Mouse (Mus musculus): ENCODE data around the gene Tnfrsf25. TPM values are rescaled to one million over a fixed set of nuclear protein-coding genes. Genes with fewer than 3 reads are reported as not detected.

Tnfrsf25 gene
- polyA plus RNA-seq, 1 experiment from 2014 or later: 0.97 TPM

- 81% methylated on average over 9 of the region's 9 CpGs for WGBS
- Histone ChIP-seq H3K4me2 (ENCODE audit: low read length) (no peak overlapping the region), H3K27ac (ENCODE audit: low read depth) (no peak overlapping the region), H3K36me3 (ENCODE audit: control insufficient read depth, insufficient read depth, low read length) (no peaks in the 10 kb centered on the region), H3K27me3 (replicated peaks; ENCODE audit: control insufficient read depth, insufficient read depth, low read length) (no peaks in the 10 kb centered on the region), H3K9ac (ENCODE audit: low read length) (no peak overlapping the region), H3K4me1 (replicated peaks; ENCODE audit: control insufficient read depth, insufficient read depth, low read length) (peaks cover 4% of the 10 kb centered on the region; the same call in 1 of the 2 replicates), H3K9me3 (ENCODE audit: control insufficient read depth, low read length) (no peaks in the 10 kb centered on the region), H3K4me3 (ENCODE audit: low read depth, low read length) (no peak overlapping the region)
- DNase-seq (ENCODE audit: low spot score) (no peak), ATAC-seq (replicated peaks; ENCODE audit: low FRiP score, low TSS enrichment, low read depth) (no peak)
Measured at GRCm38 (mm10) chr4:152074548-152074947, 41.2 kb upstream of the Tnfrsf25 start.

GRCm38 (mm10) chr4:152077191-152077590 is 38.5 kb upstream of the Tnfrsf25 start:
- 88% methylated on average over 9 of the region's 9 CpGs for WGBS
- DNase-seq (ENCODE audit: low spot score): no peak
- Histone ChIP-seq H3K27me3 (replicated peaks; ENCODE audit: control insufficient read depth, insufficient read depth, low read length) (no peaks in the 10 kb centered on the region), H3K27ac (ENCODE audit: low read depth) (no peak overlapping the region), H3K4me2 (ENCODE audit: low read length) (no peak overlapping the region), H3K36me3 (ENCODE audit: control insufficient read depth, insufficient read depth, low read length) (no peaks in the 10 kb centered on the region), H3K4me1 (replicated peaks; ENCODE audit: control insufficient read depth, insufficient read depth, low read length) (peaks cover 3% of the 10 kb centered on the region; the same call in 1 of the 2 replicates), H3K4me3 (ENCODE audit: low read depth, low read length) (no peak overlapping the region), H3K9ac (ENCODE audit: low read length) (no peak overlapping the region), H3K9me3 (ENCODE audit: control insufficient read depth, low read length) (no peaks in the 10 kb centered on the region)
- no peak for ATAC-seq (replicated peaks; ENCODE audit: low FRiP score, low TSS enrichment, low read depth)

- Histone ChIP-seq H3K9me3 (ENCODE audit: control insufficient read depth, low read length) (no peaks in the 10 kb centered on the region), H3K36me3 (ENCODE audit: control insufficient read depth, insufficient read depth, low read length) (no peaks in the 10 kb centered on the region), H3K9ac (ENCODE audit: low read length) (no peak overlapping the region), H3K4me1 (replicated peaks; ENCODE audit: control insufficient read depth, insufficient read depth, low read length) (no peaks in the 10 kb centered on the region), H3K4me2 (ENCODE audit: low read length) (no peak overlapping the region), H3K4me3 (ENCODE audit: low read depth, low read length) (no peak overlapping the region), H3K27ac (ENCODE audit: low read depth) (no peak overlapping the region), H3K27me3 (replicated peaks; ENCODE audit: control insufficient read depth, insufficient read depth, low read length) (no peaks in the 10 kb centered on the region)
- 90% methylated on average over 10 of the region's 10 CpGs for WGBS
- no peak for ATAC-seq (replicated peaks; ENCODE audit: low FRiP score, low TSS enrichment, low read depth)
- DNase-seq (ENCODE audit: low spot score): no peak
Measured at GRCm38 (mm10) chr4:152078105-152078530, 37.6 kb upstream of the Tnfrsf25 start.

- no peaks in the 10 kb centered on the region for H3K4me1 ChIP-seq (replicated peaks; ENCODE audit: control insufficient read depth, insufficient read depth, low read length)
- H3K9ac ChIP-seq (ENCODE audit: low read length): no peak overlapping the region
- H3K4me3 ChIP-seq (ENCODE audit: low read depth, low read length): no peak overlapping the region
- H3K27me3 ChIP-seq (replicated peaks; ENCODE audit: control insufficient read depth, insufficient read depth, low read length): no peaks in the 10 kb centered on the region
- no peaks in the 10 kb centered on the region for H3K9me3 ChIP-seq (ENCODE audit: control insufficient read depth, low read length)
- no peak overlapping the region for H3K27ac ChIP-seq (ENCODE audit: low read depth)
- no peak for DNase-seq (ENCODE audit: low spot score)
- no peak for ATAC-seq (replicated peaks; ENCODE audit: low FRiP score, low TSS enrichment, low read depth)
- H3K4me2 ChIP-seq (ENCODE audit: low read length): no peak overlapping the region
- no peaks in the 10 kb centered on the region for H3K36me3 ChIP-seq (ENCODE audit: control insufficient read depth, insufficient read depth, low read length)
- WGBS: 88% methylated on average over 3 of the region's 3 CpGs
Measured at GRCm38 (mm10) chr4:152079261-152079660, 36.5 kb upstream of the Tnfrsf25 start.

- ATAC-seq (replicated peaks; ENCODE audit: low FRiP score, low TSS enrichment, low read depth): no peak
- H3K9ac ChIP-seq (ENCODE audit: low read length): no peak overlapping the region
Measured at GRCm38 (mm10) chr4:152079931-152080330, 35.8 kb upstream of the Tnfrsf25 start.

GRCm38 (mm10) chr4:152083611-152084220 is 32.0 kb upstream of the Tnfrsf25 start:
- Histone ChIP-seq H3K4me2 (ENCODE audit: low read length) (no peak overlapping the region), H3K9ac (ENCODE audit: low read length) (no peak overlapping the region), H3K4me3 (ENCODE audit: low read depth, low read length) (no peak overlapping the region), H3K27me3 (replicated peaks; ENCODE audit: control insufficient read depth, insufficient read depth, low read length) (no peaks in the 10 kb centered on the region), H3K36me3 (ENCODE audit: control insufficient read depth, insufficient read depth, low read length) (no peaks in the 10 kb centered on the region), H3K9me3 (ENCODE audit: control insufficient read depth, low read length) (no peaks in the 10 kb centered on the region), H3K27ac (ENCODE audit: low read depth) (no peak overlapping the region), H3K4me1 (replicated peaks; ENCODE audit: control insufficient read depth, insufficient read depth, low read length) (peaks cover 16% of the 10 kb centered on the region)
- no peak for ATAC-seq (replicated peaks; ENCODE audit: low FRiP score, low TSS enrichment, low read depth)
- WGBS: 72% methylated on average over 7 of the region's 7 CpGs
- DNase-seq (ENCODE audit: low spot score): no peak

More at GRCm38 (mm10) chr4:152079931-152080330, 35.8 kb upstream of the Tnfrsf25 start:
- DNase-seq (ENCODE audit: low spot score): no peak
- Histone ChIP-seq H3K4me2 (ENCODE audit: low read length) (no peak overlapping the region), H3K4me3 (ENCODE audit: low read depth, low read length) (no peak overlapping the region), H3K4me1 (replicated peaks; ENCODE audit: control insufficient read depth, insufficient read depth, low read length) (no peaks in the 10 kb centered on the region), H3K9me3 (ENCODE audit: control insufficient read depth, low read length) (no peaks in the 10 kb centered on the region), H3K36me3 (ENCODE audit: control insufficient read depth, insufficient read depth, low read length) (no peaks in the 10 kb centered on the region), H3K27me3 (replicated peaks; ENCODE audit: control insufficient read depth, insufficient read depth, low read length) (no peaks in the 10 kb centered on the region), H3K27ac (ENCODE audit: low read depth) (no peak overlapping the region)
- 69% methylated on average over 7 of the region's 7 CpGs for WGBS

GRCm38 (mm10) chr4:152084616-152085015 is 31.1 kb upstream of the Tnfrsf25 start:
- Histone ChIP-seq H3K27ac (ENCODE audit: low read depth) (no peak overlapping the region), H3K36me3 (ENCODE audit: control insufficient read depth, insufficient read depth, low read length) (no peaks in the 10 kb centered on the region), H3K4me3 (ENCODE audit: low read depth, low read length) (no peak overlapping the region), H3K4me1 (replicated peaks; ENCODE audit: control insufficient read depth, insufficient read depth, low read length) (peaks cover 16% of the 10 kb centered on the region), H3K9me3 (ENCODE audit: control insufficient read depth, low read length) (no peaks in the 10 kb centered on the region), H3K4me2 (ENCODE audit: low read length) (no peak overlapping the region), H3K27me3 (replicated peaks; ENCODE audit: control insufficient read depth, insufficient read depth, low read length) (no peaks in the 10 kb centered on the region), H3K9ac (ENCODE audit: low read length) (no peak overlapping the region)
- ATAC-seq (replicated peaks; ENCODE audit: low FRiP score, low TSS enrichment, low read depth) (no peak), DNase-seq (ENCODE audit: low spot score) (no peak)
- 82% methylated on average over 7 of the region's 7 CpGs for WGBS

- H3K9me3 ChIP-seq (ENCODE audit: control insufficient read depth, low read length): no peaks in the 10 kb centered on the region
- ATAC-seq (replicated peaks; ENCODE audit: low FRiP score, low TSS enrichment, low read depth) (peak; percentile 90), DNase-seq (ENCODE audit: low spot score) (peak; percentile 83)
- peak overlapping the region; percentile 77 for H3K9ac ChIP-seq (ENCODE audit: low read length)
- H3K27me3 ChIP-seq (replicated peaks; ENCODE audit: control insufficient read depth, insufficient read depth, low read length): no peaks in the 10 kb centered on the region
- peak overlapping the region; percentile 65 for H3K4me3 ChIP-seq (ENCODE audit: low read depth, low read length)
- peaks cover 16% of the 10 kb centered on the region for H3K4me1 ChIP-seq (replicated peaks; ENCODE audit: control insufficient read depth, insufficient read depth, low read length)
- WGBS: under 1% methylated on average over 55 of the region's 92 CpGs
- no peaks in the 10 kb centered on the region for H3K36me3 ChIP-seq (ENCODE audit: control insufficient read depth, insufficient read depth, low read length)
- H3K27ac ChIP-seq (ENCODE audit: low read depth): peak overlapping the region; percentile 6; the same call in 1 of the 2 replicates
- peak overlapping the region; percentile 65 for H3K4me2 ChIP-seq (ENCODE audit: low read length)
Measured at GRCm38 (mm10) chr4:152086505-152087210, 29.1 kb upstream of the Tnfrsf25 start.

Data from intestine, embryonic 14.5 days (tissue).